Mouse (Mus musculus) cerebellum, adult 2 months (tissue): ENCODE measurements around the gene Cpb2.

ENCODE experiments used
- CTCF ChIP-seq: fragments of 200-500 bp; IDR thresholded peaks from 2 replicates; pipeline ENCODE4 v1.5.1; 2011; ENCODE audit warnings: low read depth, mild to moderate bottlenecking, control low read depth, low read length, moderate library complexity, borderline replicate concordance; ENCODE audit not compliant: insufficient read depth
- POLR2A ChIP-seq: fragments of 200-500 bp; IDR thresholded peaks from 2 replicates; pipeline ENCODE4 v1.6.1; 2011; ENCODE audit warnings: low read length, control low read depth, borderline replicate concordance; ENCODE audit not compliant: insufficient read depth

DNA sequence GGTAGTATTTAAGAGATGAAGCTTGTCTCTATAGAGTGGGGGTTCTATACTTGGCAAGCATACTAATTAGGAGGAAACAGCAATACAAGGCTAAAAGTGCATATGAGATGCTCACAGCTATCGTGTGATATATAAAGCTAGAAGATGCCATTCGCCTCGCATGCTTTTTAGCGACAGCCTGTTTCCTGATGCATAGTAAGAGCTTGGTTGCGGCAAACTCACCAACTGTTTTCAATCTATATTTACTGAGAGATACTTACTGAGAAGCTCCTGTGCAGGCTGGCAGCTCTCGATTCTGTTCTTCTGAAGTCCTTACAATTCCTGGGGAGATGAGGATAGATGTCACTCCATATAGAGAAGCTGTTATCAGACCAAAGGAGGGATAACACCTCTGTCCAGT is 37.6 kb downstream of the Cpb2 start:
- no peak for TF ChIP-seq CTCF
- TF ChIP-seq POLR2A, result no peak
